Mouse (Mus musculus): ENCODE data around the gene Btbd19. TPM values are rescaled to one million over a fixed set of nuclear protein-coding genes. Genes with fewer than 3 reads are reported as not detected.

The Btbd19 gene
- total RNA-seq, 2 experiments from 2014 or later = 8.0 to 8.4 TPM

DNA sequence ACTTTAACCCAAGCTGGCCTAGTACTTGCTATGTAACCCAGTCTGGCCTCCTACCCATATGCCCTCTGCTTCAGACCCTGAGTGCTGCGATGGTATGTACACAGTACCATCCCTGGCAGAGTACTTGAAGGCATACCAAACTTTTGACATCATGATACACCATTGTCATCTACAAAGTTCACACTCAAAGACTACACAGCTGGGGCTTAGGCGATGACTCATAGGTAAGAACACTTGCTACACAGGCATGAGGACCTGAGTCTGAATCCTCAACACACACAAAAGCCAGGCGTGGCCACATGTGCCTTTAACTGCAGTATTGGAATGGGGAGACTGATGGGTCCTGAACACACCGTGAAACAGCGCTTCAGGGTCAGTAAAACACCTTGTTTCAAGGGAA, 54.3 kb downstream of the Btbd19 start:
- DNase-seq = no peak
- intact Hi-C loops (cut with DNase I) = no loop called here

DNA sequence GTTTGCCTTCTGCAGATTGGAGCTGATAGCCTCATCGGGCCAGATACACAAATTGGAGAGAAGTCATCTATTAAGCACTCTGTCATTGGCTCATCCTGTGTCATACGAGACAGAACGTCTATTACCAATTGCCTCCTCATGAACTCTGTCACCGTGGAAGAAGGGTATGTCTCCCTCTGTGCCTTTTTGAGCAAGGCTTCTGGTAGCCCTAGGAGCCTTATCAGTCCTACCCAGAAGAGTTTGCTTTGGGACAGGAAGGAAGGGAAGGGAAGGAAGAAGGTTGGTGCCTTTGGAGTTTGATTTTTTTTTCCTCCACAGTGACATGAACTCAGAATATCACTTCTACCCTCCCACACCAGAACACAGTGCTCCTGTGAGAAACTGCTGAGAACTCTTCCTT, 54.9 kb downstream of the Btbd19 start:
- intact Hi-C loops (cut with DNase I) = no loop called here
- no peak for DNase-seq

DNA sequence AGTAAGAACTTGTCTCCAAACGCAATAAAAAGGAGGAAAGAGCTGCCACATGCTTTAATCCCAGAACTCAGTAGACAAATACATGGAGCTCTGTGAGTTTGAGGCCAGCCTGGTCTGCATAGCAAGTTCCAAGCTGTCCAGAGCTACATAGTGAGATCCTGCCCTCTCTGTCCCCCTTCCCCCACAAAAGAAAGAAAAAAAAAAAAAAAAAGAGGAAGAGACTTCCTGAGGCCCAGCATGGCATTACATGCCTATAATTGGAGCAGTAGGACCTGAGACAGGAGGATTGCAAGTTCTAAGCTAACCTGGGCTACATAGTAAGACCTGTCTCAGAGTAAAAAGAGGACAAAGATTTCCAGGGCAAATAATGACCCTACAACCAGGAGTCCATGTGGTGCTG, 55.9 kb downstream of the Btbd19 start:
- no peak for DNase-seq
- intact Hi-C loops (cut with DNase I) = no loop called here

Small RNAs within 50 kb of the gene (microRNA-seq; reads per million reads assigned to microRNA genes)
- gene Gm22398 = not detected

Other genes starting within 250 kb of the Btbd19 start
- gene Zswim5, start 248.3 kb downstream of the Btbd19 start, total RNA-seq (2021) = 10 to 100 TPM; 14.0 to 14.5 TPM
- gene Urod, start 131.3 kb downstream of the Btbd19 start, total RNA-seq (2021) = 10 to 100 TPM; 28.2 to 30.7 TPM
- gene Hectd3, start 130.4 kb downstream of the Btbd19 start, total RNA-seq (2021) = 10 to 100 TPM; 60.7 to 61.1 TPM
- 10 to 100 TPM; 27.0 to 30.2 TPM for gene Eif2b3, start 106.3 kb downstream of the Btbd19 start, total RNA-seq (2021)
- gene Ptch2, start 29.6 kb downstream of the Btbd19 start, total RNA-seq (2021) = 1 to 10 TPM; 5.8 to 6.5 TPM
- gene Tctex1d4, start 1.1 kb upstream of the Btbd19 start, total RNA-seq (2021) = under 1 TPM; 0.52 to 0.58 TPM
- gene Plk3, start 8.2 kb upstream of the Btbd19 start, total RNA-seq (2021) = 10 to 100 TPM; 19.4 to 21.4 TPM
- gene Rps8, start 30.5 kb upstream of the Btbd19 start, total RNA-seq (2021) = 100 to 1,000 TPM; 774 to 852 TPM
- gene Kif2c, start 56.9 kb upstream of the Btbd19 start, total RNA-seq (2021) = 1 to 10 TPM; 4.0 to 5.0 TPM
- 1 to 10 TPM; 4.6 to 5.2 TPM for gene Tmem53, start 126.2 kb upstream of the Btbd19 start, total RNA-seq (2021)
- gene Armh1, start 126.4 kb upstream of the Btbd19 start, total RNA-seq (2021) = 1 to 10 TPM; 1.3 to 1.4 TPM

Measured in left cerebral cortex, postnatal 4 days (tissue).